Mouse (Mus musculus): ENCODE measurements at regions not wholly inside any gene's neighbourhood (a gene's known extent, or its start where the extent isn't known, plus 50 kb on each side); places are given as distances from the start of the nearest gene placed in this dataset.

GRCm38 (mm10) chr9:102410666-102411065 is 56.2 kb upstream of the Ephb1 start:
- H3K4me1 ChIP-seq: peaks cover 14% of the 10 kb centered on the region
- WGBS: 91% methylated on average over 10 of the region's 10 CpGs
- no peak for DNase-seq (ENCODE audit: low spot score)
- H3K27ac ChIP-seq: no peak overlapping the region
- H3K27me3 ChIP-seq (ENCODE audit: insufficient read depth, poor library complexity, severe bottlenecking): peaks cover 26% of the 10 kb centered on the region
- H3K36me3 ChIP-seq: no peaks in the 10 kb centered on the region
- H3K4me3 ChIP-seq: no peak overlapping the region
- no peaks in the 10 kb centered on the region for H3K9me3 ChIP-seq

- peaks cover 63% of the 10 kb centered on the region for H3K27me3 ChIP-seq (ENCODE audit: insufficient read depth, poor library complexity, severe bottlenecking)
- H3K9me3 ChIP-seq: no peaks in the 10 kb centered on the region
- 18% methylated on average over 8 of the region's 8 CpGs for WGBS
- no peaks in the 10 kb centered on the region for H3K36me3 ChIP-seq
- DNase-seq (ENCODE audit: low spot score): no peak
- H3K4me3 ChIP-seq: no peak overlapping the region
- peaks cover 33% of the 10 kb centered on the region for H3K4me1 ChIP-seq
- H3K27ac ChIP-seq: no peak overlapping the region
Measured at GRCm38 (mm10) chr9:102406017-102406416, 51.5 kb upstream of the Ephb1 start.
